Mouse (Mus musculus) urinary bladder, adult 18-20 months (tissue): ENCODE data around the gene Slc24a2.

ENCODE experiments used
- DNase-seq, 2 experiments: peaks; one replicate each; pipeline ENCODE4 v3.0.0; 2022; ENCODE audit warnings: low spot score in 2 of 2, mixed read lengths in 2 of 2

Slc24a2 gene

GRCm38 (mm10) chr4:86953519-86953918, 276.8 kb downstream of the Slc24a2 start:
- DNase-seq = no peak

- no peak for DNase-seq
Observed at GRCm38 (mm10) chr4:86948794-86949193, 281.5 kb downstream of the Slc24a2 start.

GRCm38 (mm10) chr4:86943296-86943695, 287.0 kb downstream of the Slc24a2 start:
- no peak for DNase-seq

GRCm38 (mm10) chr4:86942656-86943055, 287.6 kb downstream of the Slc24a2 start:
- no peak for DNase-seq

GRCm38 (mm10) chr4:86936706-86937105, 293.6 kb downstream of the Slc24a2 start:
- DNase-seq = no peak

GRCm38 (mm10) chr4:86936217-86936616, 294.1 kb downstream of the Slc24a2 start:
- DNase-seq = no peak
